Mouse (Mus musculus): ENCODE measurements around the gene Fam214a.

Gene Fam214a

GRCm38 (mm10) chr9:74952756-74953247 is at the start of gene Fam214a:
Gene Fam214a, plus strand, starts transcription at chr9:74952884.
- in situ Hi-C loops (cut with MboI; ENCODE audit: low pct_unique_long_range_greater_than_20kb in 1 of 2, low sequenced_read_pairs in 2 of 2, unreplicated experiment in 1 of 2), result no loop called here

DNA sequence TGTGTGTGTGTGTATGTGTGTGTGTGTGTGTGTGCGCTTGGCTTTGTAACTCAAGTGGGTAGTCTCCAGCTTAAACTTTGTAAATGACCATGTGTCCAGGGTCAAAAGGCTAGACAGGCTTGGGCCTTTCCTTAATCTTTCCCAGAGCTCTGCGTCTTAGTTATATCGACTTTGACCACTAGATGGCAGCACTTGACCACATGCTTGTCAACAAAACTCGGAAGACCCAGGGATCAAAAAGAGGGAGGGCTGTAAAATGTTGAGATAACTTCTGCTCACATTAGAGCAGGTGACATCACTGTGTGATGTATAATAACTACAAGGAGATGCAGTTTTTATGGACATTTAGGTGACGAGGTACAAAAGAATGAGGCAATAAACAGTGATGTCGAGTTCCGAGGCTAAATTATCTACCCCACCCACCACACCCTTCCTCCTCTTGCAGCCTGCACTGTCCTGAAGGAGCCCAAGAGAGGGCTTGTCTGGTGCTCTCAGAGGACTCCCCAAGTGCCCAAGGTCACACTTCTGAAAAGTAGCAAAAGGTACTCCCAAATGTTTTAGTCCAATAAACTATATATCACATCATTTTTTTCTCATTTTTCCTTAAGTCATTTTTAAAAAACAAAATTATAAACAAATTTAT is 47.7 kb upstream of the Fam214a start:
- in situ Hi-C loops (cut with MboI; ENCODE audit: low pct_unique_long_range_greater_than_20kb in 1 of 2, low sequenced_read_pairs in 2 of 2, unreplicated experiment in 1 of 2), result loop anchor here in 1 of 2 experiments (25.0 kb wide), 1 partner anchor 357 kb away; no protein-coding TSS in a partner anchor

- in situ Hi-C loops (cut with MboI; ENCODE audit: low pct_unique_long_range_greater_than_20kb in 1 of 2, low sequenced_read_pairs in 2 of 2, unreplicated experiment in 1 of 2), result loop anchor here in 1 of 2 experiments (25.0 kb wide), 1 partner anchor 355 kb away; no protein-coding TSS in a partner anchor
Measured at GRCm38 (mm10) chr9:74906951-74907350, 45.7 kb upstream of the Fam214a start.

GRCm38 (mm10) chr9:74909245-74909644 is 43.4 kb upstream of the Fam214a start:
- in situ Hi-C loops (cut with MboI; ENCODE audit: low pct_unique_long_range_greater_than_20kb in 1 of 2, low sequenced_read_pairs in 2 of 2, unreplicated experiment in 1 of 2), result loop anchor here in 1 of 2 experiments (25.0 kb wide), 1 partner anchor 353 kb away; no protein-coding TSS in a partner anchor

DNA sequence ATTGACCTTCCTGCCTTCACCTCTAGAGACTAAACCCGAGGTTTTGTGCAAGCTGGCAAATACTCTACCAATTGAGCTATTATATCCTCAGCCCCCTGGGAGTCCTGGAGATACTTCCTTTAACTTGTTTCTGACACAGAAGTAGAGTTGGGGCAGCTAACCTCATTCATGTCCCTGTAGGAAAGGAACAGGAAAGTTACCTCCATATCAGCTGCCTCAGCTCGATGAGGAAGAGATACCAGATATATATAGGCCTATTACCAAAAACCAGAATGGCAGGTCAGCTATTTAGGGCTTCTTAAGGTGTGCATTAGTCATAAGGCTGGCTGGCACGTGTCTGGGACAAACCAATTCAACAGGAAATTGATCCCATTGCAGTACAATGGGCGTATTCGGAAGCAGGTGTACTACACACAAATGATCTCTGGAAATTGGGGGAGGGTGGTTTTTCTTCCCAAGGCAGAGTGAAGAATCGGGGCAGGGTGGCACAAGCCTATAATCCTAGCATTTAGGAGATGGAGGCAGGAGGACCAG is 42.4 kb upstream of the Fam214a start:
- in situ Hi-C loops (cut with MboI; ENCODE audit: low pct_unique_long_range_greater_than_20kb in 1 of 2, low sequenced_read_pairs in 2 of 2, unreplicated experiment in 1 of 2), result loop anchor here in 1 of 2 experiments (25.0 kb wide), 1 partner anchor 352 kb away; no protein-coding TSS in a partner anchor

DNA sequence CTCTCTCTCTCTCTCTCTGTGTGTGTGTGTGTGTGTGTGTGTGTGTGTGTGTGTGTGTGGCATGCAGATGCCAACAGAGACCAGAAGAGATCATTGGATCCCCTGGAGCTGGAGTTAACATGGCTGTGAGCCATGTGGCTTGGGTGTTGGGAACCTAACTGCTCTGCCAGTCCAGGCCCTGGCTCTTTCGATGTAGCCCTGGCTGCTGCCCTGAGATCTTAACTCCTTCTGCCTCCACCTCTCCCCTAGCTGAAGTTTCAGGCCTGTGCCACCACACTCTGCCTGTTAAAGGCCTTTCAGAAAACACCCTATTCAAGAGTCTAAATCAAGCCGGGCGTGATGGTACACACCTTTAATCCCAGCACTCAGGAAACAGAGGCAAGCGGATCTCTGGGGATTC is 41.3 kb upstream of the Fam214a start:
- in situ Hi-C loops (cut with MboI; ENCODE audit: low pct_unique_long_range_greater_than_20kb in 1 of 2, low sequenced_read_pairs in 2 of 2, unreplicated experiment in 1 of 2), result loop anchor here in 1 of 2 experiments (25.0 kb wide), 1 partner anchor 351 kb away; no protein-coding TSS in a partner anchor

DNA sequence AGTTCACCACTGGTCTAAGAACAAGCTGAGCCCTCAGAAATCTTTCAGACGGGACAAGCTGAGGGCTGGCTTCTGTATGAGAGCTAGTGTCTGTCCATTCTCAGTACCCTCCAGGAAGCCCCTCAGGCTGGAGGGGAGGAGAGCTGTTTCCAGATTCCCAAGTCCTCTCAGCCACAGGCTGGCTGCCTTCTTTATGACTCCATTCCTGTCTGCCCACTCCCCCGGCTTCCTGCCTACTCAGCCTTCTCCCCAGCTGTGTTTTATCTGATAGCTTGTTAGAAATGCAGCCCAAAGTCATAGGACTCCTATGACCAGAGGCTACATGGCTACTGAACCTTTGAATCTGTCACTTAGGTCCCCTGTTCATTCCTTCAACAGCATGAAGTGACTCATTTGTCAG is 40.8 kb upstream of the Fam214a start:
- in situ Hi-C loops (cut with MboI; ENCODE audit: low pct_unique_long_range_greater_than_20kb in 1 of 2, low sequenced_read_pairs in 2 of 2, unreplicated experiment in 1 of 2), result loop anchor here in 1 of 2 experiments (25.0 kb wide), 1 partner anchor 350 kb away; no protein-coding TSS in a partner anchor

DNA sequence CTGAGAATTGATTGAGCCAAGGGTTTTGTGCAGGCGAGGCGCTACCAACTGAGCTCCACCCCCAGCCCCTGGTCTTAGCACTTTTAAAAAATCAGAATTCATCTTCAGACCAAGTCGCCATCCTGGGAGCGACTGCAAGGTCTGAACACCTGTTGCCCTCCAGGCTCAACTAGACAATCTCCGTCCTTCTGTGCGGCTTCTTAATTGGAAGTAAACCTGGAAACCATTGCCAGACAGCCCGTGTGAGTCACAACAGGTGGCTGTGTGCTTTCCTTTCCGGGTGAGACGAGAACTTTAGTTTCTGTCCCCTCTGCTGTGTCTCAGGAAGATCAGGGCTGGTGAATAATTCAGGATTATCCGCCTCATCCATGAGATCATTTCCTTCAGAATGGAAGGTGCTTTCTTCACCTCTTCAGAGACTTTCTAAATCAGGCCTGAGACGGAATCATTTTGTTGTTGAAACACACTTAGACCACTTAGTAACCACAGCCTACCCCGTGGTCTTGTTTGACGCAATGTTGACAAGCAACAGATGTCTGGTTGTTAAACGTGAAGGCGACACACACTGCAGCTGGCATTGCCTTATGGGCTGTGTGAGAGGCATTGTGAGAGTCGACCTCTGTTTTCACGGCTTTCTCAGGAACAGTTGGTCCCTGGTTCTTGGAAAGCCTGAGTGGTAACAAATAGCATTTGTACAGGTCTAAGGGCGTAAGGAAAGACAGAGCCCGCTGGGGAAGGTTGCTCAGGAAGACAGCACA is 39.9 kb upstream of the Fam214a start:
- in situ Hi-C loops (cut with MboI; ENCODE audit: low pct_unique_long_range_greater_than_20kb in 1 of 2, low sequenced_read_pairs in 2 of 2, unreplicated experiment in 1 of 2), result loop anchor here in 1 of 2 experiments (25.0 kb wide), 1 partner anchor 350 kb away; no protein-coding TSS in a partner anchor

- in situ Hi-C loops (cut with MboI; ENCODE audit: low pct_unique_long_range_greater_than_20kb in 1 of 2, low sequenced_read_pairs in 2 of 2, unreplicated experiment in 1 of 2), result loop anchor here in 1 of 2 experiments (25.0 kb wide), 1 partner anchor 347 kb away; no protein-coding TSS in a partner anchor
Measured at GRCm38 (mm10) chr9:74915611-74916010, 37.1 kb upstream of the Fam214a start.

DNA sequence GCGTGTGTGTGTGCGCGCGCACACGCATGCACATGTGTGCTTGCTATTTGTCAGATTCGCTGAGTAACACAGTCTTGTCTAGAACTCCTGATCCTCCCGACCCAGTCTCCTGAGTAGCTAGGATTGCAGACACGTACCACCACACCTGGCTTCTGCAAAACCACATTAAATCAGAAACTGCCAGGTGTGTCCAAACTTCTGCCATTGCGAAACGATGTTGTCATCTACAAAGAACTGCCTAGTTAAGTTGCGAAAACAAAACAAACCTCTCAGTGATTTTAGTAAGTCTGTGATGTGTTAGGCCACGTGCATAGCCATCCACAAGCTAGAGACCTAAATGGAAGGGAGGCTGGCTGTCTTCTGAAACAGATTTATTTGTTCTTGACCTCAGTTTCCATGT is 32.2 kb upstream of the Fam214a start:
- in situ Hi-C loops (cut with MboI; ENCODE audit: low pct_unique_long_range_greater_than_20kb in 1 of 2, low sequenced_read_pairs in 2 of 2, unreplicated experiment in 1 of 2), result loop anchor here in 1 of 2 experiments (25.0 kb wide), 1 partner anchor 342 kb away; no protein-coding TSS in a partner anchor

DNA sequence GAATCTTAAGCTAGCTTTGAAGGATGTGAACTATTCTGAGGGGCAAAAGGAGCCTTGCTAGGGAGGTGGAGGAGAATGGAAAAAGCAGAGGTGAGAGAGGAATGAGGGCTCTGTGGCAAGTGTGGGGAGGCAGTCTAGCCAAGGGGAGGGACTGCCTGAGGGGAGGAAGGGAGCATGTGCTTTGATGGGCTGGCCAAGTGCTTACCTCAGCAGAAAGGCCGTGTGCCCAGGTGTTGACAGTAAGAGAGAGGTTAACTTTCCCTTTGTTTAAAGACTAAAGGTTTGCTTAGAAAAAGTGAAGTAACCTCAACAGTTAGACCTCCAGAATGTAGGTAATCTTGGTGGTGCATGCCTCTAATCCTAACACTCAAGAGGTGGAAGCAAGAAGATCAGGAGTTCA is 31.3 kb upstream of the Fam214a start:
- in situ Hi-C loops (cut with MboI; ENCODE audit: low pct_unique_long_range_greater_than_20kb in 1 of 2, low sequenced_read_pairs in 2 of 2, unreplicated experiment in 1 of 2), result loop anchor here in 1 of 2 experiments (25.0 kb wide), 1 partner anchor 341 kb away; no protein-coding TSS in a partner anchor

GRCm38 (mm10) chr9:74922884-74923283 is 29.8 kb upstream of the Fam214a start:
- in situ Hi-C loops (cut with MboI; ENCODE audit: low pct_unique_long_range_greater_than_20kb in 1 of 2, low sequenced_read_pairs in 2 of 2, unreplicated experiment in 1 of 2), result loop anchor here in 1 of 2 experiments (25.0 kb wide), 1 partner anchor 339 kb away; no protein-coding TSS in a partner anchor

- in situ Hi-C loops (cut with MboI; ENCODE audit: low pct_unique_long_range_greater_than_20kb in 1 of 2, low sequenced_read_pairs in 2 of 2, unreplicated experiment in 1 of 2), result loop anchor here in 1 of 2 experiments (25.0 kb wide), 1 partner anchor 339 kb away; no protein-coding TSS in a partner anchor
Measured at GRCm38 (mm10) chr9:74923291-74923977, 29.2 kb upstream of the Fam214a start.

- in situ Hi-C loops (cut with MboI; ENCODE audit: low pct_unique_long_range_greater_than_20kb in 1 of 2, low sequenced_read_pairs in 2 of 2, unreplicated experiment in 1 of 2), result no loop called here
Measured at GRCm38 (mm10) chr9:74925220-74925769, 27.4 kb upstream of the Fam214a start.

- in situ Hi-C loops (cut with MboI; ENCODE audit: low pct_unique_long_range_greater_than_20kb in 1 of 2, low sequenced_read_pairs in 2 of 2, unreplicated experiment in 1 of 2), result no loop called here
Measured at GRCm38 (mm10) chr9:74929981-74930423, 22.7 kb upstream of the Fam214a start.

DNA sequence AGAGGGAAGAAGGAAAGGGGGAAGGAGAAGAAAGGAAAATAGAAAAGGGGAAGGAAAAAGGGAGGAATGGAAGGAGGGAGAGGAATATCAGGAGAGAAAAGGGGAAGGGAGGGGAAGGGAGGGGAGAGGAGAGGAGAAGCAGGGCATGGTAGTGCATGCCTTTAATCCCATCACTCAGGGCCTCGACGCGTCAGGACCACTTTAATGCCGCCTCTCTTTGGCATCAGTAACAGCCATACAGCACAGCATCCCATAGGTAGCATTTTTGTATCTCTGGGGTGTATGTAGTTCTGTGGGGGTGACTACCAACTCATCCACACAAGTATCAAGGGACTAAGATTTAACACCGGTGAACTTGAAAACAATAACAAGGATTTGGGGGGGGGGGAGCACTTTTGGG is 22.0 kb upstream of the Fam214a start:
- in situ Hi-C loops (cut with MboI; ENCODE audit: low pct_unique_long_range_greater_than_20kb in 1 of 2, low sequenced_read_pairs in 2 of 2, unreplicated experiment in 1 of 2), result no loop called here

DNA sequence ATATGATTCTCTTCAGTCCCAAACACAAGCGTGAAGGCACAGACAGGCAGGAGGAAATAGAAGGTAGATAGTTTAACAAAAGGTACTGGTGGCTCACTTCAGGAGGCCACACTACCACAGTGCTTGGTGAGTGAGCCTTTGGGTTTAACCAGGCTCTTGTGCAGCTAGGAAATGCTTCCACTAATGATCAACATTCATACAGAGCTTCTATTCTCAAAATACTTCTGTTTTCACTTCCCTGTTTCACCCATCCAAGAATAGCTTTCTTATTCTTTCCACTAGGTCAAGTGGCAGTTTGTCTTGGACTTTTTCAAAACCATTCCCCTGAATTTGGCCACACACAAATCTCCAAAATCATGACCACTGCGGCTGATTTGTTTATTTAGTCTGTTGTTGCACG is 17.4 kb upstream of the Fam214a start:
- in situ Hi-C loops (cut with MboI; ENCODE audit: low pct_unique_long_range_greater_than_20kb in 1 of 2, low sequenced_read_pairs in 2 of 2, unreplicated experiment in 1 of 2), result no loop called here

- in situ Hi-C loops (cut with MboI; ENCODE audit: low pct_unique_long_range_greater_than_20kb in 1 of 2, low sequenced_read_pairs in 2 of 2, unreplicated experiment in 1 of 2), result no loop called here
Measured at GRCm38 (mm10) chr9:74937761-74938160, 14.9 kb upstream of the Fam214a start.
